Mouse (Mus musculus) G1E (cell line): ENCODE data around the gene Khdc4.

ENCODE experiments used
- CTCF ChIP-seq: IDR thresholded peaks from 2 replicates; pipeline ENCODE4 v1.5.1; 2012; ENCODE audit warnings: low read depth, low read length, inconsistent platforms, mixed read lengths
- GATA2 ChIP-seq: IDR thresholded peaks from 2 replicates; pipeline ENCODE4 v1.6.1; 2012; ENCODE audit warnings: low read depth, low read length, inconsistent platforms, borderline replicate concordance
- POLR2AphosphoS5 ChIP-seq: IDR thresholded peaks from 2 replicates; pipeline ENCODE4 v1.6.1; 2012; ENCODE audit warnings: low read depth, low read length, inconsistent platforms; ENCODE audit not compliant: insufficient replicate concordance
- TAL1 ChIP-seq: conservative IDR thresholded peaks from 2 replicates; pipeline ENCODE4 v1.6.1; 2012; ENCODE audit warnings: low read depth, low read length, inconsistent platforms, mixed read lengths

- TF ChIP-seq CTCF (no peak), TAL1 (no peak), GATA2 (no peak), POLR2AphosphoS5 (no peak)
These were observed 14.6 kb downstream of the Khdc4 start for GRCm38 (mm10) chr3:88700247-88700646.
